ENCODE assay signal across 12 mouse cellular contexts in genomic region chr2:52512206-52512605, GRCm38 (mm10).
DNase-seq lines count a peak whose midpoint lies in the region; ATAC-seq and TF ChIP-seq lines count a peak whose summit lies in the region.
"Had no signal": no experiment of that assay in that cellular context is flagged by ENCODE, and none has a peak within 500 bp of the region (broad histone marks: within the 10 kb centered on the region; RNA-seq: fewer than 3 reads in every experiment).

No protein-coding gene starts in this region.

- H3K4me2 ChIP-seq in kidney, embryonic 16.5 days (replicated peaks; ENCODE audit: low read depth, low read length) = peak overlapping the region; percentile 25; the same call in 1 of the 2 replicates
- no peak overlapping the region for H3K4me2 ChIP-seq in hindbrain, embryonic 11.5 days (replicated peaks; ENCODE audit: low read depth, low read length)
- peak overlapping the region; percentile 11 for H3K4me2 ChIP-seq in midbrain, embryonic 13.5 days (replicated peaks)
- H3K4me2 ChIP-seq: heart, embryonic 15.5 days; intestine, embryonic 15.5 days had no signal

- H3K27ac ChIP-seq in kidney, embryonic 16.5 days (ENCODE audit: low read length) = no peak overlapping the region
- H3K27ac ChIP-seq in kidney, adult 2 months (ENCODE audit: insufficient read depth, low read depth, low read length) = no peak overlapping the region
- H3K27ac ChIP-seq in hindbrain, embryonic 11.5 days (ENCODE audit: low read depth, low read length) = 0 out of 2 replicates have a peak overlapping the region, but pooled peaks have one; percentile 19
- 0 out of 2 replicates have a peak overlapping the region, but pooled peaks have one; percentile 45 for H3K27ac ChIP-seq in midbrain, embryonic 13.5 days
- H3K27ac ChIP-seq: heart, embryonic 15.5 days; intestine, embryonic 15.5 days; limb, embryonic 10.5 days; liver, embryonic 14.5 days had no signal

- no peaks in the 10 kb centered on the region for H3K9me3 ChIP-seq in kidney, embryonic 16.5 days (ENCODE audit: low read length)
- H3K9me3 ChIP-seq in hindbrain, embryonic 11.5 days (ENCODE audit: control insufficient read depth, low read length) = no peaks in the 10 kb centered on the region
- H3K9me3 ChIP-seq in midbrain, embryonic 13.5 days = no peaks in the 10 kb centered on the region
- H3K9me3 ChIP-seq: G1E; heart, embryonic 15.5 days; intestine, embryonic 15.5 days; limb, embryonic 10.5 days had no signal

- H3K36me3 ChIP-seq in kidney, embryonic 16.5 days (ENCODE audit: insufficient read depth, low read length) = no peaks in the 10 kb centered on the region
- no peaks in the 10 kb centered on the region for H3K36me3 ChIP-seq in kidney, adult 2 months (ENCODE audit: control insufficient read depth, insufficient read depth, low read length)
- no peaks in the 10 kb centered on the region for H3K36me3 ChIP-seq in hindbrain, embryonic 11.5 days (ENCODE audit: control insufficient read depth, insufficient read depth, low read length)
- no peaks in the 10 kb centered on the region for H3K36me3 ChIP-seq in midbrain, embryonic 13.5 days
- H3K36me3 ChIP-seq: G1E; heart, embryonic 15.5 days; intestine, embryonic 15.5 days; limb, embryonic 10.5 days had no signal

- 20% methylated on average over 3 of the region's 3 CpGs for WGBS in kidney, embryonic 16.5 days
- 26% methylated on average over 3 of the region's 3 CpGs for WGBS in kidney, adult 2 months
- 17% methylated on average over 3 of the region's 3 CpGs for WGBS in hindbrain, embryonic 11.5 days
- 25% methylated on average over 3 of the region's 3 CpGs for WGBS in midbrain, embryonic 13.5 days

- no peak overlapping the region for H3K9ac ChIP-seq in kidney, embryonic 16.5 days (replicated peaks; ENCODE audit: low read length)
- no peak overlapping the region for H3K9ac ChIP-seq in hindbrain, embryonic 11.5 days (ENCODE audit: low read depth, low read length)
- no peak overlapping the region for H3K9ac ChIP-seq in midbrain, embryonic 13.5 days (replicated peaks)
- H3K9ac ChIP-seq: heart, embryonic 15.5 days; intestine, embryonic 15.5 days; liver, embryonic 14.5 days had no signal

- no peak for DNase-seq in kidney, adult 2 months
- no peak for DNase-seq in hindbrain, embryonic 11.5 days (ENCODE audit: low spot score)
- DNase-seq in urinary bladder, adult 2 months (ENCODE audit: low spot score) = no peak
- DNase-seq in thymus, adult 18-20 months = no peak
- DNase-seq in layer of hippocampus, adult 18-20 months (ENCODE audit: low spot score in 2 of 2) = no peak

- H3K4me1 ChIP-seq in kidney, embryonic 16.5 days (ENCODE audit: insufficient read depth, low read length) = peaks cover 8% of the 10 kb centered on the region; the same call in 1 of the 2 replicates
- no peaks in the 10 kb centered on the region; the same call in 1 of the 2 replicates for H3K4me1 ChIP-seq in kidney, adult 2 months (ENCODE audit: control insufficient read depth, insufficient read depth, low read length)
- no peaks in the 10 kb centered on the region for H3K4me1 ChIP-seq in hindbrain, embryonic 11.5 days (replicated peaks; ENCODE audit: control insufficient read depth, insufficient read depth, low read length)
- H3K4me1 ChIP-seq in midbrain, embryonic 13.5 days (replicated peaks) = peaks cover 10% of the 10 kb centered on the region
- H3K4me1 ChIP-seq: heart, embryonic 15.5 days; intestine, embryonic 15.5 days had no signal

- no peak for TF ChIP-seq CTCF in kidney, adult 2 months (conservative IDR thresholded peaks at IDR 0.05; ENCODE audit: insufficient read depth, insufficient read length, low read depth, low read length)

- no peak overlapping the region for H3K4me3 ChIP-seq in kidney, embryonic 16.5 days (ENCODE audit: low read length)
- no peak overlapping the region for H3K4me3 ChIP-seq in kidney, adult 2 months (ENCODE audit: insufficient read depth, low read depth, low read length)
- H3K4me3 ChIP-seq in hindbrain, embryonic 11.5 days (ENCODE audit: low read depth, low read length) = no peak overlapping the region
- H3K4me3 ChIP-seq in midbrain, embryonic 13.5 days (replicated peaks) = no peak overlapping the region
- H3K4me3 ChIP-seq: heart, embryonic 15.5 days; intestine, embryonic 15.5 days; limb, embryonic 10.5 days had no signal

- no peaks in the 10 kb centered on the region for H3K27me3 ChIP-seq in kidney, embryonic 16.5 days (ENCODE audit: insufficient read depth, low read length)
- no peaks in the 10 kb centered on the region for H3K27me3 ChIP-seq in kidney, adult 2 months (replicated peaks; ENCODE audit: control insufficient read depth, insufficient read depth, low read length)
- no peaks in the 10 kb centered on the region for H3K27me3 ChIP-seq in hindbrain, embryonic 11.5 days (ENCODE audit: control insufficient read depth, insufficient read depth, low read length)
- no peaks in the 10 kb centered on the region for H3K27me3 ChIP-seq in midbrain, embryonic 13.5 days
- H3K27me3 ChIP-seq: heart, embryonic 15.5 days; intestine, embryonic 15.5 days had no signal

- no peak for TF ChIP-seq POLR2A in kidney, adult 2 months (IDR thresholded peaks at IDR 0.05; ENCODE audit: low read depth, low read length)

- ATAC-seq in kidney, embryonic 16.5 days (ENCODE audit: low FRiP score, low TSS enrichment) = peak; percentile 28; the same call in 1 of the 2 replicates
- ATAC-seq in hindbrain, embryonic 11.5 days (ENCODE audit: low FRiP score) = peak; percentile 59; the same call in 1 of the 2 replicates
- ATAC-seq in midbrain, embryonic 13.5 days = 0 out of 2 replicates have a peak, but pooled peaks have one; percentile 22
- ATAC-seq: intestine, embryonic 15.5 days had no signal

Comparison
In these comparisons a context has a peak if more than half of its experiments do, and no peak if none do; other contexts are left out.
1. H3K27ac ChIP-seq: peak in hindbrain, embryonic 11.5 days (single experiment) and midbrain, embryonic 13.5 days (single experiment); none in kidney, embryonic 16.5 days (single experiment) and kidney, adult 2 months (single experiment).
2. Peak in every context shown above with its lines, with median percentiles within 50 percentile points of each other: ATAC-seq.